Mouse (Mus musculus) activated CD4-positive, CD25-positive, alpha-beta regulatory T cell, adult 4 months (primary cell): Measurements from ENCODE around the gene Cdip1. TPM values are rescaled to one million over a fixed set of nuclear protein-coding genes. Genes with fewer than 3 reads are reported as not detected.

Experiments
- ATAC-seq: one replicate; pipeline ENCODE4 v1.8.0; 2017
- polyA plus RNA-seq, 2 experiments: library from polyadenylated mRNA; unstranded; fragments of 100-300 nt; shearing (Covaris generic); gene quantifications; one replicate each; pipeline ENCODE4 v1.2.1; 2017

The Cdip1 gene
- polyA plus RNA-seq, 2 experiments from 2014 or later = 27.3 to 27.6 TPM

DNA sequence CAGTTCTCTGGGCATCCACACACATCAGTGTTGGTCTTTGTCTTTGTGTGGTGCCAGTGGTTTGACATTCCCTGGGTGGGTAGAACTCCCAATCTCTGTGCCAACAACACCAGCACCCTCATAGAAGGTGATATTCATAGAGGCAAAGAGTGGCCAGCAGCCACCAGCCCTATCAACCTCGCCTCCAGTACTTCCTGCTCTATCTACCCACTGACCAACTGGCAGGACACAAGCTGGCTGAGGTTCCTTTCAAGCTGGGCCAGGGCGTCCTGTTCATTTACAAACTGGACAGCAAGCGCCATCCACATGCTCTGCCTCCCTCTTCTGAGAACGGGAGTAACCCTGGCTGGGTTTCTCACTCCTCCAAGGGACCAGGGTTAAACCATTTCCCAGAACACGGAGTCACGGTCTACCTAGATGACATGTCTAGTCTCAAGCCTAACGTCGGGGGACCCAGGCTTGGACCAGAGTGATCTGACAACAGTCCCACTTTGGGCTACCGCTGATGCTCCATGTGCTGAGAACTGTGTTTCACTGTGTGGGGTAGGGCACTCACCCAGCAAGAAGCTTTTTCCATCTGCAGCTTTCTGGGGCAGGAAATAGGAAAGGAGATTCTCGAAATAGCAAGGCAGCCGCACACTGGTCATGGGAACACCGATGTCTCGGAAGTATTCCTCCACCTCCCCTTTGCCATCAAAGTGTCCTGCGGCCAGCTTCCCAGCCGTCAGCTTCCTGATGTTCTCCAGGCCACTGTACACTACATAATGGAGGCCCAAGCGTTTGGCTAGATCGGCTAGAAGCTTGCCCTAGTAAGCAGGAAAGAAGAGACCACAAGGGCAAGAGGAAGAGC lies 76.0 kb downstream of the Cdip1 start:
- ATAC-seq = no peak

- ATAC-seq = no peak
Observed at GRCm38 (mm10) chr16:4711173-4711572, 78.9 kb downstream of the Cdip1 start.

DNA sequence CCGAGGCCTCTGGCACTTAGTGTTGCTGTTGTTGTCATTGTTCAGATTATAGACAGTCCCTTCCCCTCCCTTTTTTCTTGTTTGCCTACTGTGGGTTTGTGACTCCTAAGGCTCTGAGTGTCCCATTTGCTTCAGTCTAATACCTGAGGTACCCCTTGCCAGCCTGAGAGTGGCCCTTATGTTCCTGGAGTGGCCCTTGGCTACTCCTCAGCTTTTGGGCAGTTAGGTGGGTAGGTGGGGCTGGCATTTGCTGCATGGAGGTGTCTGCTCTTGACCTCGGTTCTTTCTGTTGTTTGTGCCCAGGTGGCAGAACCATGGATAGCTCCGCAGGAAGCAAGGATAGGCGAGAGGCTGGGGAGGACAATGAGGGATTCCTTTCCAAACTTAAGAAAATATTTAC lies 84.6 kb downstream of the Cdip1 start:
- ATAC-seq = no peak

GRCm38 (mm10) chr16:4702646-4703045 lies 87.4 kb downstream of the Cdip1 start:
- ATAC-seq = no peak

GRCm38 (mm10) chr16:4701211-4701610 lies 88.9 kb downstream of the Cdip1 start:
- ATAC-seq = no peak

Other genes with a start within 250 kb of the Cdip1 start
- 1 to 10 TPM in 1 of 2 experiments, under 1 TPM in 1; 0.20 to 1.9 TPM for gene Srl, start 248.5 kb downstream of the Cdip1 start, polyA plus RNA-seq
- gene Tfap4, start 230.4 kb downstream of the Cdip1 start, polyA plus RNA-seq = 1 to 10 TPM; 4.1 to 6.2 TPM
- gene Glis2, start 195.6 kb downstream of the Cdip1 start, polyA plus RNA-seq = under 1 TPM in 1 of 2 experiments, not detected in 1; 0.71 TPM
- 10 to 100 TPM; 30.5 to 37.9 TPM for gene Pam16, start 165.3 kb downstream of the Cdip1 start, polyA plus RNA-seq
- gene Vasn, start 150.4 kb downstream of the Cdip1 start, polyA plus RNA-seq = 1 to 10 TPM in 1 of 2 experiments, under 1 TPM in 1; 0.79 to 1.1 TPM
- gene Dnaja3, start 150.3 kb downstream of the Cdip1 start, polyA plus RNA-seq = 10 to 100 TPM; 17.3 to 22.8 TPM
- 100 to 1,000 TPM in 1 of 2 experiments, 10 to 100 TPM in 1; 98.7 to 102 TPM for gene Coro7, start 110.5 kb downstream of the Cdip1 start, polyA plus RNA-seq
- gene Nmral1, start 70.9 kb downstream of the Cdip1 start, polyA plus RNA-seq = 10 to 100 TPM; 17.9 to 18.3 TPM
- gene Hmox2, start 63.9 kb downstream of the Cdip1 start, polyA plus RNA-seq = 100 to 1,000 TPM; 121 to 122 TPM
- 1 to 10 TPM in 1 of 2 experiments, under 1 TPM in 1; 0.88 to 1.4 TPM for gene 4930562C15Rik, start 45.1 kb upstream of the Cdip1 start, polyA plus RNA-seq
- 10 to 100 TPM; 26.7 to 26.8 TPM for gene Ubald1, start 90.0 kb upstream of the Cdip1 start, polyA plus RNA-seq
- gene Mgrn1, start 96.0 kb upstream of the Cdip1 start, polyA plus RNA-seq = 10 to 100 TPM; 25.9 to 33.6 TPM
- gene Nudt16l1, start 148.5 kb upstream of the Cdip1 start, polyA plus RNA-seq = 10 to 100 TPM; 86.6 to 90.3 TPM
- gene Anks3, start 173.9 kb upstream of the Cdip1 start, polyA plus RNA-seq = 10 to 100 TPM; 29.7 to 31.8 TPM
- gene Sept12, start 207.6 kb upstream of the Cdip1 start, polyA plus RNA-seq = not detected
- gene Smim22, start 217.0 kb upstream of the Cdip1 start, polyA plus RNA-seq = not detected
- gene Rogdi, start 223.3 kb upstream of the Cdip1 start, polyA plus RNA-seq = 10 to 100 TPM; 18.5 to 23.5 TPM